Mouse (Mus musculus) intestine, postnatal 0 days (tissue): Measurements from ENCODE around the gene Map2k5. TPM values are rescaled to one million over a fixed set of nuclear protein-coding genes. Genes with fewer than 3 reads are reported as not detected.

Experiments
- ATAC-seq: fragments of 200-750 bp; cut with Nextera tagmentation; 2 replicates; pipeline ENCODE4 v1.8.0; 2017; ENCODE audit warnings: mild to moderate bottlenecking, moderate TSS enrichment, moderate library complexity
- H3K27ac ChIP-seq: fragments of 300-500 bp; sonication (generic); 2 replicates; pipeline ENCODE4 v1.5.1; 2014; ENCODE audit warnings: mild to moderate bottlenecking, low read depth, low read length, moderate library complexity
- H3K27me3 ChIP-seq: fragments of 300-500 bp; sonication (generic); replicated peaks from 2 replicates; pipeline ENCODE4 v1.6.1; 2014; ENCODE audit warnings: low read length, mixed read lengths; ENCODE audit not compliant: control insufficient read depth, insufficient read depth
- H3K36me3 ChIP-seq: fragments of 300-500 bp; sonication (generic); 2 replicates; pipeline ENCODE4 v1.6.1; 2014; ENCODE audit warnings: mild to moderate bottlenecking, moderate library complexity; ENCODE audit not compliant: control insufficient read depth, insufficient read depth
- H3K4me1 ChIP-seq: fragments of 300-500 bp; sonication (generic); replicated peaks from 2 replicates; pipeline ENCODE4 v1.6.1; 2014; ENCODE audit warnings: antibody characterized with exemption, low read length, mixed read lengths; ENCODE audit not compliant: control insufficient read depth, insufficient read depth
- H3K4me2 ChIP-seq: fragments of 300-500 bp; sonication (generic); replicated peaks from 2 replicates; pipeline ENCODE4 v1.6.1; 2014; ENCODE audit warnings: low read depth, mild to moderate bottlenecking, moderate library complexity
- H3K4me3 ChIP-seq: fragments of 300-500 bp; sonication (generic); 2 replicates; pipeline ENCODE4 v1.5.1; 2014; ENCODE audit warnings: low read depth, low read length
- H3K9ac ChIP-seq: fragments of 300-500 bp; sonication (generic); 2 replicates; pipeline ENCODE4 v1.6.1; 2014; ENCODE audit warnings: mild to moderate bottlenecking, low read depth, low read length
- H3K9me3 ChIP-seq: fragments of 300-500 bp; sonication (generic); 2 replicates; pipeline ENCODE4 v1.6.1; 2016; ENCODE audit warnings: mixed run types; ENCODE audit not compliant: control insufficient read depth
- CTCF ChIP-seq: sonication (generic); IDR thresholded peaks from 2 replicates; pipeline ENCODE4 v1.5.1; 2016; ENCODE audit warnings: low read depth, mild to moderate bottlenecking, control low read depth, antibody characterized with exemption, moderate library complexity
- WGBS: fragments of 180-500 bp; shearing (Covaris S2); extraction: QIAGEN DNeasy Blood & Tissue Kit; methylation state at CpG from one replicate; pipeline ENCODE4 v1.1.7; 2014; 5-methylcytosine and 5-hydroxymethylcytosine counted together
- polyA plus RNA-seq: library from polyadenylated mRNA; unstranded; fragments of >200 nt; fragmentation: Nextera tagmentation; extraction: Ambion mirVana; gene quantifications from 2 replicates; pipeline ENCODE4 v1.2.1, GENCODE M21; 2015

The Map2k5 gene
- polyA plus RNA-seq: 13.8 and 15.7 TPM in 2 replicates

DNA sequence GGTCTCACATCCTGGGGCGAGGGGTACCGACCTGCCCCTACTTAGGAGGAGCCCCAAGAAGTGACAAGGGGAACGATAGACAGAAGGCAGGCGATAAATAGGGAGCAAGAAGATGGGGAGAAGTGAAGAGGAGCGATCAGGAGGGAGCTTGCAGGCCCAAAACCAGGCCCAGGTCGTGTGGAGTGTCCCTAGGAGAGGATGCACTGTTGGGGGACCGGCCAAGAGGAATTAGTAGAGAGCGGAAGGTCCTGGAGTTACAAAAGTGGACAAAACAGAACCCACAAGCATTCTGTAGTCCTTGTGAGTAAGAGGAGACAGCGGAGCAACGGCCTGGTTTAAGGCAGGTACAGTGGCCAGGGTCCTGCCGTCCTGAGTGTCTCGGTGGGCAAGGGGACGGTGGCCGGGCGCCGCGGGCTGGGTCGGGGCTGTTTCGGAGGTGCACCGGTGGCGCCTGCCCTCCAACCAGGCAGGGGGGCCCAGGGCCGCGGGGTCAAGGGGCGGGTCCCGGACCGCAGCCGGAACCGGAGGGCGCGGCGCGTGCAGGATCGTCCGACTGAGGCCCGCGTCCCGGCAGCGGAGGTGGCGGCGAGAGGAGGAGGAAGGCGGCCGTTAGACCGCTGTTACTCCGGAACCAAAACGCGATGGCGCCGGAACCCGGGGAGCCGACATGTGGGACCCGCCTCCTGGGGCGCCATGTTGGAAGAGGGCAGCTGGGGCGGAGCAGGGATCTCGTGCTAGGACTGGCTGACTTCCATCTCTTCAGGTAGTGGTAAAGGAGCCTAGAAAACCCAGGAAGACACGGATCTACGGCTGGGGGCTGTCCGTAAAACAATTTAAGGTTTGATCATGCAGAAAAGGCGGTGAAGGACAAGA lies at the start of gene Map2k5:
Gene Map2k5 (minus strand): TSS at position 633 of the 873 bp plus-strand sequence.
- Histone ChIP-seq H3K9ac (peak within 1 kb of the TSS; percentile 92), H3K4me3 (peak within 1 kb of the TSS; percentile 83), H3K4me2 (peak within 1 kb of the TSS; percentile 88), H3K27me3 (no peaks in the 10 kb centered on the region), H3K4me1 (peaks cover 11% of the 10 kb centered on the region; the same call in 1 of the 2 replicates), H3K36me3 (no peaks in the 10 kb centered on the region), H3K27ac (peak within 1 kb of the TSS; percentile 91), H3K9me3 (no peaks in the 10 kb centered on the region)
- ATAC-seq: peak; percentile 90
- no peak for TF ChIP-seq CTCF
- under 1% methylated on average over 56 of the region's 58 CpGs for WGBS

DNA sequence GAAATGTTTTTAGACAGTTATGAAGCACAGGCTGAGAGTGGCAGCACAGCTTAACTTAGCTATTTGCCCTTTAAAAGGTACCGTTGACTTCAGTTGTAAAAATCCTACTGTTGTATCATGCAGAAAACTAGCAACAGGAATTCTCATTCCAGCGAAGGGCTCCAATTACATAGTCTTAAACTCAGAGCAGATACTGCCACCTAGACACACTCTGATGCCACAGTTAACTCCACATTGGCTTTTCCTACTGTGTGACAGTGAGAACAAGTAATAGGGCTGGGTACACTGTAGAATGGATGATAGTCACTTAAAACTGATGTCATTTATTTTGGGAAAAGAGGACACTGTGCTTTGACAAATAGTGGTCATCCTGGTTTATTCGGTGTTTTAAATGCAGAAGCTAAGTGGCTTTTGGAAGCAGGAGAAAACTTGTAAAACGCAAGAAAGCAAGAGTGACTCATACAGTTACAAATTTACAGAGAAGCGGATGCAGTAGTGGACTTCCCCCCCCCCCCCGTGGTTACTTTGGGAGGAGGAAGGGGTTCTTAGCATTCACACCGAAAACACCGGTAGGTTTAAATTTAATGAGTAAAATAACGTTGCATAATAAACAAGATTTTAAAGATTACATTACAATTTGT lies 43.5 kb upstream of the Map2k5 start:
- ATAC-seq: no peak
- WGBS: 39% methylated on average over 9 of the region's 9 CpGs
- no peak overlapping the region for H3K4me2 ChIP-seq
- no peaks in the 10 kb centered on the region for H3K4me1 ChIP-seq
- H3K9me3 ChIP-seq: no peaks in the 10 kb centered on the region
- TF ChIP-seq CTCF: peak; percentile 51
- H3K9ac ChIP-seq: no peak overlapping the region
- H3K4me3 ChIP-seq: no peak overlapping the region
- H3K27me3 ChIP-seq: no peaks in the 10 kb centered on the region
- no peak overlapping the region for H3K27ac ChIP-seq
- no peaks in the 10 kb centered on the region for H3K36me3 ChIP-seq

GRCm38 (mm10) chr9:63420396-63420795 lies 42.7 kb upstream of the Map2k5 start:
- no peak overlapping the region for H3K4me3 ChIP-seq
- WGBS: 67% methylated on average over 6 of the region's 6 CpGs

GRCm38 (mm10) chr9:63400176-63400575 lies 22.5 kb upstream of the Map2k5 start:
- ATAC-seq: no peak
- WGBS: 85% methylated on average over 1 of the region's 1 CpGs
- Histone ChIP-seq H3K4me3 (no peak overlapping the region), H3K9me3 (no peaks in the 10 kb centered on the region), H3K27me3 (no peaks in the 10 kb centered on the region), H3K9ac (no peak overlapping the region), H3K4me1 (0 out of 2 replicates have a peak, but pooled peaks cover 4% of the 10 kb centered on the region), H3K27ac (no peak overlapping the region), H3K4me2 (no peak overlapping the region), H3K36me3 (no peaks in the 10 kb centered on the region)
- TF ChIP-seq CTCF: no peak

More at GRCm38 (mm10) chr9:63420396-63420795, 42.7 kb upstream of the Map2k5 start:
- no peak overlapping the region for H3K27ac ChIP-seq
- no peaks in the 10 kb centered on the region for H3K27me3 ChIP-seq
- TF ChIP-seq CTCF: no peak
- no peak for ATAC-seq
- no peak overlapping the region for H3K4me2 ChIP-seq
- H3K9me3 ChIP-seq: no peaks in the 10 kb centered on the region
- no peaks in the 10 kb centered on the region for H3K36me3 ChIP-seq
- H3K4me1 ChIP-seq: no peaks in the 10 kb centered on the region
- H3K9ac ChIP-seq: no peak overlapping the region

DNA sequence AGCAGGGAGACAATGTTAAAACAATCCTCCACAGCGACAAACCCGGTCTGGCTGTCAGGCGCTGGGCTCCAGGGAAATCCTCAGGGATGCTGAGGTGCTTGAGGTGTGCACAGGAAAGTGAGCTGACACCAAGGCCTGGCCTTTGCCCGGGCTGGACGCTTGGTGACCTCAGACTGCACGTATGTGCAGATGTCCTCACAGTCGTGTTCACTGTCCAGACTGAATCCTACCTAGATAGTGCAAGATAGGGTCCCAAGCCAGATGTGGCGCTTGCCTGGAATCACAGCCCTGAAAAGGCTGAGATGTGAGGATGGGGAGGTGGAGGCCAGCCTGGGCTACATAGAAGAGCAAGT lies 21.7 kb upstream of the Map2k5 start:
- no peaks in the 10 kb centered on the region for H3K27me3 ChIP-seq
- H3K4me1 ChIP-seq: 0 out of 2 replicates have a peak, but pooled peaks cover 4% of the 10 kb centered on the region
- 4% methylated on average over 8 of the region's 8 CpGs for WGBS
- H3K4me3 ChIP-seq: peak overlapping the region; percentile 84
- peak overlapping the region; percentile 81 for H3K27ac ChIP-seq
- TF ChIP-seq CTCF: no peak
- peak overlapping the region; percentile 96 for H3K4me2 ChIP-seq
- H3K9me3 ChIP-seq: no peaks in the 10 kb centered on the region
- ATAC-seq: peak; percentile 62; the same call in 1 of the 2 replicates
- H3K36me3 ChIP-seq: no peaks in the 10 kb centered on the region
- H3K9ac ChIP-seq: peak overlapping the region; percentile 80
